Mouse (Mus musculus) gastrocnemius, postnatal 25 days (tissue): ENCODE data around the gene Pcbp1. TPM values are rescaled to one million over a fixed set of nuclear protein-coding genes. Genes with fewer than 3 reads are reported as not detected.
A peak's percentile ranks its signal among the peaks of the same experiment; 100 is the strongest.

Experiments
- DNase-seq: peaks from one replicate; pipeline ENCODE4 v3.0.0; 2022
- total RNA-seq, 2 experiments: library from RNA; stranded (reverse); gene quantifications; 1 replicate in 1 of 2; 2 replicates in 1 of 2; pipeline ENCODE4 v1.2.3; 2021

The Pcbp1 gene
- total RNA-seq, 2 experiments from 2014 or later, result 99.7 to 116 TPM

GRCm38 (mm10) chr6:86524879-86525645 lies 1.1 kb downstream of the Pcbp1 start:
- DNase-seq, result peak; percentile 44

GRCm38 (mm10) chr6:86523755-86524434 lies 2.2 kb downstream of the Pcbp1 start:
- no peak for DNase-seq

GRCm38 (mm10) chr6:86523242-86523754 lies 2.8 kb downstream of the Pcbp1 start:
- no peak for DNase-seq

- DNase-seq, result no peak
These were observed 3.9 kb downstream of the Pcbp1 start for GRCm38 (mm10) chr6:86522001-86522911.

DNA sequence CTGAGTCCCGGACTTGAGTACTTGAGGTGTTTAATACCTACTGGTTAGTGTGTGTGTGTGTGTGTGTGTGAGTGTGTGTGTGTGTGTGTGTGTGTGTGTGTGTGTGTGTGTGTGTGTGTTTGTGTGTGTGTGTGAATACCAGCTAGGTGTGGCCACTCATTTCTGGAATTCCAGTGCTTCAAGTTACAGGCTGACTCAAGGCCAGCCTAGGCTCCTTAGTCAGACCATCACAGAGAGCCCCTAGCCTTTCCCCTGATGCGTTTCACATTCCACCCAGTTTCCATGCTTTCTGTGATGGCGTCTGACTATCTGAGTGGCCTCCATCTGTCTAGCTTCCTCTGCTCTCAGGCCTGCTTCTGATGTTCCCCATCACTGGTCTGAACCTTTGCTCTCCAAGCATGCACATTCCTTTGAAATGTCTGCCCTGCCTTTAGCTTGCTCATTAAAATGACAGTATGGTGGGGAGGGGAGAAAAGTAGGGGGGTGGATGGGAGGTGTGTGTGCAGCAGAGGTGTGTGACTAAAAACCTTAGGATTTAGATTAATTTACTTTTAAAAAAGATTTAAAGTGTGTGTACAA lies 6.3 kb downstream of the Pcbp1 start:
- DNase-seq, result no peak

- peak; percentile 62 for DNase-seq
These were observed 10.1 kb downstream of the Pcbp1 start for GRCm38 (mm10) chr6:86516021-86516420.

DNA sequence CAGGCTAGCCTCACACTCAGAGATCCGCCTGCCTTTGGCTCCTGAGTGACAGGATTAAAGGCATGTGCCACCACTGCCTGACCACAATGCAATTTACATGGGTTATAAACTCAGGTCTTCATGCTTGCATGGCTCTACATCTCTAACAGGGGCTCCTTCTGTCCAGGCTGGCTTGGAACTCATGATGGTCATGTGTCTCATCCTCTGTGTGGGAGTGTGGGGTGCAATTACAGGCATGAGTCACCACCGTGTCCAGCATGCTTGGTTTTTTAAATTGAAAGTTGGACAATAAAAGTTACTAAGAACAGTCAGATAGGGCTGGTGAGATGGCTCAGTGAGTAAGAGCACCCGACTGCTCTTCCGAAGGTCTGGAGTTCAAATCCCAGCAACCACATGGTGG lies 12.8 kb downstream of the Pcbp1 start:
- DNase-seq, result no peak

- DNase-seq, result no peak
These were observed 15.1 kb downstream of the Pcbp1 start for GRCm38 (mm10) chr6:86510979-86511378.

GRCm38 (mm10) chr6:86509866-86510200 lies 16.3 kb downstream of the Pcbp1 start:
- no peak for DNase-seq

DNA sequence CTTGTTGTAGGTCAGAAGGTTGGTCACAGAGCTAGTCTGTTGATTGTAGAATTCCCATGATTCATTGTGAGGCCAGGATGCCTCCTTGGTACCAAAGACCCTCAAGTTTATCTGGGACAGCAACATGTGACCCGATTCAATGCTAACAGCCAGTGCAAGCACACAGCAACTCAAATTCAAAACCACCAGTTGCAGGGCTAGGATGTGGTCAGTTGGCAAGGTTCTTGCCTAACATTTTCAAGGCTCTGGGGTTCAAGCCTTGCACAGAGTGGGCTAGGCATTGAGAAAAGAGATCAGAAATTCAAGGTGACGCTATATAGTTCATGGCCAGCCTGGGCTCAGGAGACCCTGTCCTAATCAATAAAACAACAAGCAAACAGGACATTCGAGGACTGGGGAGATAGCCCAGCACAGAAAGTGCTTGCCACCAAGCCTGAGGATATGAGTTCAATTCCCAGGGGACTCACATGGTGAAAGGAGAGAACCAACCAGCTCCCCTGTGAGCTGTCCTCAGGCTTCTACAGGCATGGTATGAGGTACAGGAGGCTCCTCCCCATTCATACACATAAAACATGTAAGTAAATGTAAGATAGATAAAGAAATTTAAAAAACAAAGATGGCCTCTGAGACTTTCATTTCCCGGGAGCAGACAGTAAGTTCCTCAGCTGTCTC lies 16.8 kb downstream of the Pcbp1 start:
- no peak for DNase-seq

DNA sequence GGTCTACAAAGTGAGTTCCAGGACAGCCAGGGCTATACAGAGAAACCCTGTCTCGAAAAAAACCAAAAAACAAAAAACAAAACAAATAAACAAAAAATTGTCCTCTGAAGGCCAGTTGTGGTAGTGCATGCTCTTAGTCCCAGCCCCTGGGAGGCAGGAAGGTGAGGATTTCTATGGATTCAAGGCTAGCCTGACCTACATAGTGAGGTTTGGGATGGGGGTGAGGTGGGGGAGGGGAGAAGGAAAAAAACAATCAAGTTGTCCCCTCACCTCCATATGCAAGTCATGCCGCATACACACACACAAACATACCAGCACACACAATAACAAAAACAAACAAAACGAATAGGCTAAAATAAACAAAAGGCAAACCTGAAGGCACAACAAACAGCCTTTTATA lies 17.4 kb downstream of the Pcbp1 start:
- DNase-seq, result no peak

GRCm38 (mm10) chr6:86507116-86507515 lies 19.0 kb downstream of the Pcbp1 start:
- no peak for DNase-seq

- DNase-seq, result no peak
These were observed 19.8 kb downstream of the Pcbp1 start for GRCm38 (mm10) chr6:86506309-86506708.

GRCm38 (mm10) chr6:86505671-86506070 lies 20.4 kb downstream of the Pcbp1 start:
- DNase-seq, result no peak

- DNase-seq, result no peak
These were observed 22.6 kb downstream of the Pcbp1 start for GRCm38 (mm10) chr6:86503513-86503912.

DNA sequence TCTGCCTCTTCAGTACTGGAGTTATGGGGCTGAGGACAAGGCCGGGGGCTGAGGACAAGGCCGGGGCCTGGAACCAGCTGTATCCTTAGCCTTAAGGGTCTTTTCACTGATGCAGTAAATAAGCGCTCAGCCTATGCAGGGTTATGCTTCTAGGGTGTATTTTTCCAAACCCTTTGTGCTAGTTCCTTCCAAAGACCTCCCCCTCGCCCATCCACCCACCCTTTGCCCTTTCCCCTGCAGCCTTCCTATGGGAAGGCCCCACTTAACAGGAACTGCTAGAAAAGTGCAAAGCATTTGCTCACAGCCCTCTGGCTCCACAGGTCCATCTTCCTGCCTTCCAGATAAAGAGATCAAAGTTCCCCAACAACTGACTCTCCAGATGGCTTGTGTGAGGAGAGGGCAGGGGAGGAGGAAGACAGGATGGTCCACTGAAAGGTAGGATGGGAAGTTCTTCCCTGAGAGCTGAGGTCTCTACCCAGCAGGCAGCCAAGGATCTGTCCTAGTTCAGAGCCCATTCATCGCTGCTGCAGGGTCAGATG lies 26.5 kb downstream of the Pcbp1 start:
- no peak for DNase-seq

DNA sequence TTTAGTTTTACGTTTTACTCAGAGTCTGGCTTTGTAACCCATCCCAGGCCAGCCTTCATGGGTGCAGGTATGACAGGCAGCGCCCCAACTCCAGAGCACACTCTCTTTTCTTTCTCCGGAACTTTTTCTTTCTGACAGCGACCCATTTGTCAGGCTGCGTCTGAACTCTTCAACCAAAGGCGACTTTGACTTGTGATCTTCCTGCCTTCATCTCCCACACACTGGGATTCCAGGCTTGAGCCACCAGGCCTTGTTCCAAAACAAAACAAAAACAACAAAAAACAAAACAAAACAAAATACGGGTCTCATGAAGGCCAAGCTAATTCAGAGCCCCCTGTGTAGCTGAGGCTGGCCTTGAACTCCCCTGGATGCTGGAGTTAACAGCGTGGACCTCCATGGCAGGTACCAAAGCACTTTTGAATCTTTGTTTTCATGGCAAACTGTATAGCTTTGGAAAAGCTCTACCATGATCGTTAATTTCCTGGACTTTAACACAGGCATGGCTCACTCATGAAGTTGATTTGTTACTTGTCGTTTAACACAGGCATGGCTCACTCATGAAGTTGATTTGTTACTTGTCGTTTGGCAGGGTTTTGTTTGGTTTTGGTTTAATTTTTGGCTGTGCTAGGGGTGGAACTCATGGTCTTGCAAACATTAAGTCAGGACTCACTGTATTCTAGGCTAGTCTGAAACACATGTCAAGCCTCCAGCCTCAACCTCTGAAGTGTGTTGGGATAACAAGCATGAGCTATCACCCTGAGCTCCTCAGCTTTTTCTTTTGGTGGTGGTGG lies 28.0 kb downstream of the Pcbp1 start:
- DNase-seq, result no peak

GRCm38 (mm10) chr6:86497071-86497815 lies 28.9 kb downstream of the Pcbp1 start:
- no peak for DNase-seq

GRCm38 (mm10) chr6:86496585-86496984 lies 29.5 kb downstream of the Pcbp1 start:
- no peak for DNase-seq

- no peak for DNase-seq
These were observed 30.0 kb downstream of the Pcbp1 start for GRCm38 (mm10) chr6:86496127-86496526.
